In genomic region chr4:130174335-130175031, GRCm38 (mm10) we compare ENCODE assay signal across 8 mouse cellular contexts. TPM values are rescaled to one million over a fixed set of nuclear protein-coding genes. Genes with fewer than 3 reads are reported as not detected.
DNase-seq lines count a peak whose midpoint lies in the region; ATAC-seq lines count a peak whose summit lies in the region.

No protein-coding gene starts in this region.

- peaks cover 65% of the 10 kb centered on the region for H3K4me1 ChIP-seq in heart, embryonic 11.5 days (ENCODE audit: control insufficient read depth, insufficient read depth, low read length)
- peaks cover 44% of the 10 kb centered on the region for H3K4me1 ChIP-seq in kidney, embryonic 14.5 days (ENCODE audit: control insufficient read depth, insufficient read depth, low read length)

- H3K9ac ChIP-seq in heart, embryonic 11.5 days (ENCODE audit: low read depth, low read length), result peak overlapping the region; percentile 68
- peak overlapping the region; percentile 28; the same call in 1 of the 2 replicates for H3K9ac ChIP-seq in kidney, embryonic 14.5 days (ENCODE audit: low read depth, low read length)

- no peak for ATAC-seq in CD4-positive, CD25-positive, alpha-beta regulatory T cell, adult 4 months
- ATAC-seq in heart, embryonic 11.5 days (replicated peaks; ENCODE audit: insufficient number of reproducible peaks, low FRiP score, low TSS enrichment), result peak; percentile 78
- peak; percentile 48 for ATAC-seq in kidney, embryonic 14.5 days (ENCODE audit: low FRiP score, low TSS enrichment)

- H3K4me2 ChIP-seq in heart, embryonic 11.5 days, result peak overlapping the region; percentile 82
- H3K4me2 ChIP-seq in kidney, embryonic 14.5 days (replicated peaks; ENCODE audit: low read depth, low read length), result peak overlapping the region; percentile 51

- peak overlapping the region; percentile 46 for H3K4me3 ChIP-seq in heart, embryonic 11.5 days (ENCODE audit: low read depth, low read length)
- peak overlapping the region; percentile 31 for H3K4me3 ChIP-seq in kidney, embryonic 14.5 days (ENCODE audit: low read length)

- H3K36me3 ChIP-seq in heart, embryonic 11.5 days (ENCODE audit: control insufficient read depth, insufficient read depth, low read length), result no peaks in the 10 kb centered on the region
- H3K36me3 ChIP-seq in kidney, embryonic 14.5 days (ENCODE audit: control insufficient read depth, insufficient read depth, low read length), result no peaks in the 10 kb centered on the region

- peak; percentile 42 for DNase-seq in CD4-positive, CD25-positive, alpha-beta regulatory T cell, adult 2 months (ENCODE audit: low read depth, low spot score)
- peak; percentile 61 for DNase-seq in embryo, embryonic 9.5 days (ENCODE audit: extremely low spot score)
- DNase-seq in lung, postnatal 14 days, result peak; percentile 78
- DNase-seq in spleen, postnatal 36 days (ENCODE audit: low spot score in 2 of 2), result peak; percentile 51 to 69
- DNase-seq in layer of hippocampus, postnatal 14 days (ENCODE audit: low spot score in 2 of 2), result no peak

- H3K9me3 ChIP-seq in heart, embryonic 11.5 days (replicated peaks; ENCODE audit: control insufficient read depth, low read length), result no peaks in the 10 kb centered on the region
- no peaks in the 10 kb centered on the region for H3K9me3 ChIP-seq in kidney, embryonic 14.5 days (ENCODE audit: control insufficient read depth, low read length)

- peaks cover 3% of the 10 kb centered on the region; the same call in 1 of the 2 replicates for H3K27me3 ChIP-seq in heart, embryonic 11.5 days (ENCODE audit: control insufficient read depth, insufficient read depth, low read length)
- H3K27me3 ChIP-seq in kidney, embryonic 14.5 days (ENCODE audit: control insufficient read depth, insufficient read depth, low read length), result peaks cover 12% of the 10 kb centered on the region

- peak overlapping the region; percentile 64 for H3K27ac ChIP-seq in heart, embryonic 11.5 days (ENCODE audit: low read depth, low read length)
- H3K27ac ChIP-seq in kidney, embryonic 14.5 days (ENCODE audit: low read depth, low read length), result peak overlapping the region; percentile 59; the same call in 1 of the 2 replicates

- WGBS in heart, embryonic 11.5 days (ENCODE audit: insufficient replicate concordance), result 2% methylated on average over 25 of the region's 25 CpGs
- 2% methylated on average over 25 of the region's 25 CpGs for WGBS in kidney, embryonic 14.5 days

RNA-seq across cellular contexts. Expression of gene Tinagl1, which starts 0.4 kb away (rescaled TPM):
- not detected for polyA plus RNA-seq in CD4-positive, CD25-positive, alpha-beta regulatory T cell, adult 4 months (2017; shearing (Covaris generic))
- polyA plus RNA-seq in heart, embryonic 11.5 days (2014; fragmentation: Nextera tagmentation; extraction: Ambion mirVana), result 31.0 and 33.9 TPM in 2 replicates
- 20.9 and 26.1 TPM in 2 replicates for polyA plus RNA-seq in kidney, embryonic 14.5 days (2014; fragmentation: Nextera tagmentation; extraction: Ambion mirVana)
- 1 to 10 TPM; 3.3 to 5.5 TPM for total RNA-seq in layer of hippocampus, postnatal 14 days (2021)

RNA-seq across cellular contexts. Expression of gene Hcrtr1, which starts 35.3 kb away (rescaled TPM):
- not detected for polyA plus RNA-seq in CD4-positive, CD25-positive, alpha-beta regulatory T cell, adult 4 months (2017; shearing (Covaris generic))
- 0.07 and 0.20 TPM in 2 replicates for polyA plus RNA-seq in heart, embryonic 11.5 days (2014; fragmentation: Nextera tagmentation; extraction: Ambion mirVana)
- not detected in 2 replicates for polyA plus RNA-seq in kidney, embryonic 14.5 days (2014; fragmentation: Nextera tagmentation; extraction: Ambion mirVana)
- 10 to 100 TPM; 10.2 to 10.9 TPM for total RNA-seq in layer of hippocampus, postnatal 14 days (2021)

RNA-seq across cellular contexts. Expression of gene Gm853, which starts 47.7 kb away (rescaled TPM):
- polyA plus RNA-seq in CD4-positive, CD25-positive, alpha-beta regulatory T cell, adult 4 months (2017; shearing (Covaris generic)), result not detected
- not detected in 2 replicates for polyA plus RNA-seq in heart, embryonic 11.5 days (2014; fragmentation: Nextera tagmentation; extraction: Ambion mirVana)
- polyA plus RNA-seq in kidney, embryonic 14.5 days (2014; fragmentation: Nextera tagmentation; extraction: Ambion mirVana), result not detected in 2 replicates
- under 1 TPM in 1 of 2 experiments, not detected in 1; 0.46 TPM for total RNA-seq in layer of hippocampus, postnatal 14 days (2021)

Comparison
In these comparisons a context has a peak if more than half of its experiments do, and no peak if none do; other contexts are left out.
1. DNase-seq: peak in CD4-positive, CD25-positive, alpha-beta regulatory T cell, adult 2 months (single experiment), embryo, embryonic 9.5 days (single experiment), lung, postnatal 14 days (single experiment) and spleen, postnatal 36 days (2 of 2); none in layer of hippocampus, postnatal 14 days (0 of 2).
2. RNA of gene Tinagl1, which starts 0.4 kb away (polyA plus RNA-seq): 31.0 to 33.9 TPM in heart, embryonic 11.5 days and 20.9 to 26.1 TPM in kidney, embryonic 14.5 days; not detected in CD4-positive, CD25-positive, alpha-beta regulatory T cell, adult 4 months; every median in the first group is over 10 times any median in the second.